Mouse (Mus musculus) monocyte, adult 2 months (primary cell): ENCODE data around the gene Nlrc4.

ENCODE experiments used
- DNase-seq, 2 experiments: peaks; one replicate each; pipeline ENCODE4 v3.0.0; 2022; ENCODE audit warnings: low spot score in 2 of 2, low read depth in 1 of 2

Gene Nlrc4

GRCm38 (mm10) chr17:74431481-74431880 is 27.5 kb downstream of the Nlrc4 start:
- DNase-seq, result no peak

- DNase-seq, result no peak
These were observed 28.9 kb downstream of the Nlrc4 start for GRCm38 (mm10) chr17:74430074-74430473.

GRCm38 (mm10) chr17:74424401-74425005 is 34.4 kb downstream of the Nlrc4 start:
- DNase-seq, result no peak

- no peak for DNase-seq
These were observed 38.3 kb downstream of the Nlrc4 start for GRCm38 (mm10) chr17:74420656-74421055.

GRCm38 (mm10) chr17:74418171-74418570 is 40.8 kb downstream of the Nlrc4 start:
- DNase-seq, result no peak

- no peak for DNase-seq
These were observed 42.0 kb downstream of the Nlrc4 start for GRCm38 (mm10) chr17:74416841-74417360.

GRCm38 (mm10) chr17:74414671-74415070 is 44.3 kb downstream of the Nlrc4 start:
- no peak for DNase-seq

GRCm38 (mm10) chr17:74413324-74413723 is 45.6 kb downstream of the Nlrc4 start:
- no peak for DNase-seq

GRCm38 (mm10) chr17:74409722-74410121 is 49.2 kb downstream of the Nlrc4 start:
- DNase-seq, result no peak

- no peak for DNase-seq
These were observed 52.5 kb downstream of the Nlrc4 start for GRCm38 (mm10) chr17:74406487-74406886.

- no peak for DNase-seq
These were observed 56.3 kb downstream of the Nlrc4 start for GRCm38 (mm10) chr17:74402486-74403222.

- no peak for DNase-seq
These were observed 61.8 kb downstream of the Nlrc4 start for GRCm38 (mm10) chr17:74397173-74397572.

- no peak for DNase-seq
These were observed 62.2 kb downstream of the Nlrc4 start for GRCm38 (mm10) chr17:74396766-74397165.

GRCm38 (mm10) chr17:74395383-74396065 is 63.4 kb downstream of the Nlrc4 start, which contains the start of gene Slc30a6:
Gene Slc30a6 (plus strand): TSS chr17:74395608.
- peak; percentile 80 to 90 for DNase-seq

GRCm38 (mm10) chr17:74394855-74395254 is 64.1 kb downstream of the Nlrc4 start:
- DNase-seq, result no peak

- no peak for DNase-seq
These were observed 64.6 kb downstream of the Nlrc4 start for GRCm38 (mm10) chr17:74394381-74394780.

- DNase-seq, result no peak
These were observed 69.1 kb downstream of the Nlrc4 start for GRCm38 (mm10) chr17:74389847-74390246.

- DNase-seq, result no peak
These were observed 72.3 kb downstream of the Nlrc4 start for GRCm38 (mm10) chr17:74386657-74387056.

GRCm38 (mm10) chr17:74376916-74377315 is 82.0 kb downstream of the Nlrc4 start:
- DNase-seq, result no peak
